Mouse (Mus musculus) left cerebral cortex, adult 2 months (tissue): ENCODE data around the gene Hivep2. TPM values are rescaled to one million over a fixed set of nuclear protein-coding genes. Genes with fewer than 3 reads are reported as not detected.

Experiments used
- DNase-seq, 2 experiments: peaks; one replicate each; pipeline ENCODE4 v3.0.0; 2021 to 2022; ENCODE audit warnings: low spot score in 2 of 2, mixed read lengths in 1 of 2; ENCODE audit errors: extremely low spot score in 1 of 2
- H3K27ac ChIP-seq: fragments of 200-600 bp; 2 replicates; pipeline ENCODE4 v1.8.1; 2022
- H3K4me3 ChIP-seq: fragments of 200-600 bp; 2 replicates; pipeline ENCODE4 v1.8.1; 2022
- CTCF ChIP-seq: fragments of 200-600 bp; IDR thresholded peaks from 2 replicates; pipeline ENCODE4 v1.8.1; 2022; ENCODE audit warnings: antibody characterized with exemption, mild to moderate bottlenecking, moderate library complexity
- intact Hi-C: fragments of 180-260 bp; cut with DNase I; formaldehyde crosslinking; loops from one replicate; pipeline ENCODE4 v1.15.1; 2025
- total RNA-seq, 2 experiments: library from RNA; stranded (reverse); gene quantifications; 2 replicates each; pipeline ENCODE4 v1.2.3; 2021

The Hivep2 gene
- total RNA-seq, 2 experiments from 2014 or later = 252 to 263 TPM

- Histone ChIP-seq H3K4me3 (peak overlapping the region; percentile 86), H3K27ac (peak overlapping the region; percentile 100)
- no peak for DNase-seq
- TF ChIP-seq CTCF = no peak
- intact Hi-C loops = loop anchor here (2.0 to 10.0 kb wide), 4 partner anchors 95 to 399 kb away; partner anchors contain the start of gene Aig1
Measured at GRCm38 (mm10) chr10:13963908-13964500, 1.9 kb upstream of the Hivep2 start.

- TF ChIP-seq CTCF = peak; percentile 7; the same call in 1 of the 2 replicates
- Histone ChIP-seq H3K27ac (peak overlapping the region; percentile 100), H3K4me3 (peak overlapping the region; percentile 86)
- DNase-seq = peak; percentile 74 to 78
- intact Hi-C loops = loop anchor here (1.0 to 10.0 kb wide), 9 partner anchors 96 to 412 kb away; partner anchors contain the start of genes Adat2, Aig1 and Pex3
Measured at GRCm38 (mm10) chr10:13964501-13965281, 1.2 kb upstream of the Hivep2 start.

- intact Hi-C loops = loop anchor here (1.0 to 10.0 kb wide), 9 partner anchors 97 to 413 kb away; partner anchors contain the start of genes Adat2, Aig1 and Pex3
- Histone ChIP-seq H3K4me3 (peak overlapping the region; percentile 86), H3K27ac (peak overlapping the region; percentile 100)
- DNase-seq = peak; percentile 84 to 87
- no peak for TF ChIP-seq CTCF
Measured at GRCm38 (mm10) chr10:13965316-13965973, 430 bp upstream of the Hivep2 start.

GRCm38 (mm10) chr10:13966830-13967450 is 1.1 kb downstream of the Hivep2 start:
- intact Hi-C loops = loop anchor here (1.0 to 10.0 kb wide), 7 partner anchors 115 to 424 kb away; partner anchors contain the start of genes Adat2 and Pex3
- peak; percentile 69 to 81 for DNase-seq
- no peak for TF ChIP-seq CTCF
- H3K4me3 ChIP-seq = peak overlapping the region; percentile 86
- H3K27ac ChIP-seq = peak overlapping the region; percentile 100

- Histone ChIP-seq H3K27ac (peak overlapping the region; percentile 100), H3K4me3 (peak overlapping the region; percentile 86)
- intact Hi-C loops = loop anchor here (1.0 to 10.0 kb wide), 8 partner anchors 91 to 423 kb away; partner anchors contain the start of genes Adat2 and Pex3
- DNase-seq = peak; percentile 71 to 77
- TF ChIP-seq CTCF = no peak
Measured at GRCm38 (mm10) chr10:13967451-13968233, 1.8 kb downstream of the Hivep2 start.

GRCm38 (mm10) chr10:13968234-13968555 is 2.3 kb downstream of the Hivep2 start:
- H3K27ac ChIP-seq = peak overlapping the region; percentile 100
- no peak for DNase-seq
- H3K4me3 ChIP-seq = peak overlapping the region; percentile 86
- intact Hi-C loops = loop anchor here (2.0 to 10.0 kb wide), 6 partner anchors 91 to 416 kb away; partner anchors contain the start of genes Adat2 and Pex3
- TF ChIP-seq CTCF = no peak

GRCm38 (mm10) chr10:13968989-13969388 is 3.1 kb downstream of the Hivep2 start:
- Histone ChIP-seq H3K27ac (peak overlapping the region; percentile 30; the same call in 1 of the 2 replicates), H3K4me3 (peak overlapping the region; percentile 86)
- TF ChIP-seq CTCF = peak; percentile 64
- no peak for DNase-seq
- intact Hi-C loops = loop anchor here (2.0 to 10.0 kb wide), 6 partner anchors 90 to 417 kb away; partner anchors contain the start of genes Adat2 and Pex3

GRCm38 (mm10) chr10:13970321-13970720 is 4.4 kb downstream of the Hivep2 start:
- Histone ChIP-seq H3K4me3 (no peak overlapping the region), H3K27ac (no peak overlapping the region)
- DNase-seq = no peak
- no peak for TF ChIP-seq CTCF
- intact Hi-C loops = no loop called here

GRCm38 (mm10) chr10:13971268-13971667 is 5.4 kb downstream of the Hivep2 start:
- Histone ChIP-seq H3K27ac (no peak overlapping the region), H3K4me3 (no peak overlapping the region)
- intact Hi-C loops = no loop called here
- no peak for TF ChIP-seq CTCF
- DNase-seq = no peak

- H3K4me3 ChIP-seq = no peak overlapping the region
- DNase-seq = no peak
- no peak for TF ChIP-seq CTCF
- H3K27ac ChIP-seq = no peak overlapping the region; the same call in 1 of the 2 replicates
- intact Hi-C loops = no loop called here
Measured at GRCm38 (mm10) chr10:13973563-13974179, 7.8 kb downstream of the Hivep2 start.
